Mouse (Mus musculus): ENCODE results near the gene Ajap1.

- TF ChIP-seq CTCF (IDR thresholded peaks at IDR 0.05) (no peak), EP300 (IDR thresholded peaks at IDR 0.05) (no peak)
These were observed 3.5 kb downstream of the Ajap1 start for GRCm38 (mm10) chr4:153479144-153479543.

Measured in lung, postnatal 0 days (tissue).